Mouse (Mus musculus) ES-E14 (cell line): ENCODE measurements around the gene Adh5.

Source experiments
- CHD2 ChIP-seq: IDR thresholded peaks from 2 replicates; pipeline ENCODE4 v1.6.1; 2014; ENCODE audit warnings: mild to moderate bottlenecking, low read depth, low read length, inconsistent platforms
- HCFC1 ChIP-seq: IDR thresholded peaks from 2 replicates; pipeline ENCODE4 v1.6.1; 2012; ENCODE audit warnings: low read length, inconsistent platforms, borderline replicate concordance; ENCODE audit not compliant: insufficient read depth
- ZC3H11A ChIP-seq: IDR thresholded peaks from 2 replicates; pipeline ENCODE4 v1.6.1; 2012; ENCODE audit warnings: low read depth, mild to moderate bottlenecking, inconsistent platforms, low read length, borderline replicate concordance
- ZNF384 ChIP-seq: IDR thresholded peaks from 2 replicates; pipeline ENCODE4 v1.6.1; 2012; ENCODE audit warnings: low read depth, low read length, inconsistent platforms

DNA sequence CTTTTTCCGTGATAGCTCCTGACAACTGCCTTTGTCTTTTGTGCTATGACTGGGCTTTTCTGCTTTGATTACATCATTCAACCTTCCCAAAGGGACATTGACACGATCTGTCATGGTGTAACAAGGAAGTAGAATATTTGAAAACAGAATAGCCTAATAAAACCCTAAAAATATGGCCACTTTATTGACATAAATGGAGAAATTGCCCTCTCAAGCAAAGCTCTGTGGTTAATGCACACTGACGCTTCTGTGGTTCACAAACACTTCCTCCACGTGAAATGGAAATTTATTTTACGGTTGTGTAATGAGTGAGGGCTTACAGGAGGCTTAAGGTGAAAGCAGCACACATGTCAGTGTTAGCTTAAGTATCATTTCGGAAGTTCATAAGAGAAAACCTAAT, 23.5 kb upstream of the Adh5 start:
- TF ChIP-seq HCFC1: no peak
- no peak for TF ChIP-seq ZC3H11A
- TF ChIP-seq CHD2: no peak
- TF ChIP-seq ZNF384: no peak
